Mouse (Mus musculus): ENCODE measurements at regions not wholly inside any gene's neighbourhood (a gene's known extent, or its start where the extent isn't known, plus 50 kb on each side); places are given as distances from the start of the nearest gene placed in this dataset.

DNA sequence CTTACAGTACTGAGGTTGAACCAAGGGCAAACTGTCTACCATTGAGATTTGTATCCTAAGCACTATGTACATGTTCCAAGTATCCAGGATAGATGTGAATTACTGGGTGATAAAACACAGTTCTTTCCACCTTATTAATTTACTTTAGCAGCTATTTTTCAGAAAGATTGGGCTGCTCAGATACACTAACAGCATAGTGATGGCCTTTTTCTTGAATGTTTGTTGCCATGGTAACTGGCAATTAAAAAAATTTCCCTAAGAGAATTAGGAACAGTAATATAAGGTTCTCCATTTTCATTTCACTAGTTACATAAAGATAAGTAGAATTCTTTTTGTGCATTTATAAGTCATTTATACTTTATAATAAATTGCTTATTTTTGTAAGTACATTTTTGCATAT is 423.7 kb upstream of the Stxbp6 start:
- TF ChIP-seq EP300 (IDR thresholded peaks at IDR 0.05; ENCODE audit: low read depth) = no peak
- TF ChIP-seq CTCF (IDR thresholded peaks at IDR 0.05; ENCODE audit: low read depth) = no peak
